Mouse (Mus musculus): Measurements from ENCODE around the gene Ovgp1. TPM values are rescaled to one million over a fixed set of nuclear protein-coding genes. Genes with fewer than 3 reads are reported as not detected.

Ovgp1 gene
- polyA plus RNA-seq, 1 experiment from 2014 or later, result 1.6 TPM

DNA sequence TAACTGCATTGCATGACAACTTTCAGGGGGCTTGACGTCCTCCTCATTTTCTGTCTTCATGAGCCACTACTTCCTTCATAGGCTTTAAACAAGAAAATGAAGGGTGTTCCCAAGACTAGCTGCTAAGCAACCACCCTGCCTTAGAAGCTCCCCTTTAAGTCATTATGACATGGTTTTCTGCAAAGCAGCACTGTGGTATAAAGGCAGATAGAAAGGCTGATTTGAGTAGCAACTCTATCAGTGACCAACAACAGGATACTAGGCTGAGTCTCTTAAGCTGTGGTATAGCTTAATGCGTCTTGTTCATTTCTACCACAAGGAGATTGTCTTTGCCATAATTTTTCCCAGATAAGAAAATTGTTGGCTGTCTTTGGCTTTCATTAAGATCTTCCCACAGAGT is 41.0 kb downstream of the Ovgp1 start, which contains the start of gene Pifo:
TSS of gene Pifo (minus strand) at position 101 of the 400 bp plus-strand sequence.
- no peaks in the 10 kb centered on the region for H3K27me3 ChIP-seq (ENCODE audit: control insufficient read depth, insufficient read depth, low read length)
- 78% methylated on average over 2 of the region's 2 CpGs for WGBS
- no peak for ATAC-seq (replicated peaks; ENCODE audit: extremely low read depth, insufficient read depth, low FRiP score)

DNA sequence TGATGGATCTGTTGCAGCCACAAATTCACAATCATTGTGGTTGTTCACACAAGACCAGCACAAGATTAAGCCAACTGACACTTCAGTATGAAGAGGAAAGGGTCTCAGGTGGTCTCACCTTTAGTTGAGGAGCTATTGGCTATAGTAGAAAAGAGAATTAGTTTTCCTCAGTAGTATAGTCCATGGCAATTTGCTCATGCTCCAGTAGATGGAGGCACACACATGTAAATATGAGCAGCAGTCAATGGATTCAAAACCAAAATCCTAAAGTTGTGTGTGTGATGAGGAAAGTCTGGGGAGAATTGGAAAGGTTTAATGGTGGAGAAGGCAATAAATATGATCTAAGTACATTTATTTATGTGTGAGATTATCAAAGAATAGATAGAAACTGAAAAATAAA is 48.3 kb downstream of the Ovgp1 start:
- H3K27ac ChIP-seq (ENCODE audit: low read length), result no peak overlapping the region
- H3K36me3 ChIP-seq (ENCODE audit: control insufficient read depth, insufficient read depth), result no peaks in the 10 kb centered on the region
- no peaks in the 10 kb centered on the region for H3K27me3 ChIP-seq (ENCODE audit: control insufficient read depth, insufficient read depth, low read length)
- no peak overlapping the region for H3K4me3 ChIP-seq (ENCODE audit: low read length)
- H3K4me2 ChIP-seq (ENCODE audit: low read depth, low read length), result no peak overlapping the region
- H3K9me3 ChIP-seq (replicated peaks; ENCODE audit: control insufficient read depth, low read length), result no peaks in the 10 kb centered on the region
- no peak overlapping the region for H3K9ac ChIP-seq (ENCODE audit: low read length)
- ATAC-seq (replicated peaks; ENCODE audit: extremely low read depth, insufficient read depth, low FRiP score), result no peak
- no peaks in the 10 kb centered on the region for H3K4me1 ChIP-seq (ENCODE audit: control insufficient read depth, insufficient read depth, low read length)

More for the DNA sequence above, 41.0 kb downstream of the Ovgp1 start, which contains the start of gene Pifo:
- Histone ChIP-seq H3K4me2 (ENCODE audit: low read depth, low read length) (no peak within 1 kb of the TSS), H3K27ac (ENCODE audit: low read length) (no peak within 1 kb of the TSS), H3K9me3 (replicated peaks; ENCODE audit: control insufficient read depth, low read length) (no peaks in the 10 kb centered on the region), H3K9ac (ENCODE audit: low read length) (no peak within 1 kb of the TSS), H3K4me1 (ENCODE audit: control insufficient read depth, insufficient read depth, low read length) (no peaks in the 10 kb centered on the region), H3K4me3 (ENCODE audit: low read length) (no peak within 1 kb of the TSS), H3K36me3 (ENCODE audit: control insufficient read depth, insufficient read depth) (no peaks in the 10 kb centered on the region)

DNA sequence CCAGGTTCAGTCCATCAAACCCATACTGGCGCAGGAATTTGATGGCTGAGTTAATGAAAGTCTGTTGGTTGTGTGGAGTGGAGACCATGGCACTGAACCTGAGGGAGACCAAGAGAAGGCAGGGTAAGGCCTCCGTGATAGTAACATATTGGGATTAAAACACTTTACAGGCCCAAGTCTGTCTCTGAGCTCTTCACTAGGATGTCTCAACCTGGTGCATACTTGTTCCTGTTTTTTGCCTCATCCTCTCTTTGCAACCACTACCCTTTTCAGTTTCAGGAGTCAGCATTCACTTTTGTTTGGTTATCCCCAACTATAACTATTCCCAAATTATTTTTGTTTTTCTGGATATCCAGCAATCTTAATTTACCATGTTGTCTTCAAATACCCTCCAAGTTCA is 50.6 kb downstream of the Ovgp1 start:
- Histone ChIP-seq H3K9me3 (replicated peaks; ENCODE audit: control insufficient read depth, low read length) (no peaks in the 10 kb centered on the region), H3K27me3 (ENCODE audit: control insufficient read depth, insufficient read depth, low read length) (no peaks in the 10 kb centered on the region), H3K4me1 (ENCODE audit: control insufficient read depth, insufficient read depth, low read length) (no peaks in the 10 kb centered on the region), H3K9ac (ENCODE audit: low read length) (no peak overlapping the region), H3K27ac (ENCODE audit: low read length) (no peak overlapping the region), H3K4me2 (ENCODE audit: low read depth, low read length) (no peak overlapping the region), H3K4me3 (ENCODE audit: low read length) (no peak overlapping the region), H3K36me3 (ENCODE audit: control insufficient read depth, insufficient read depth) (no peaks in the 10 kb centered on the region)
- 73% methylated on average over 2 of the region's 2 CpGs for WGBS
- no peak for ATAC-seq (replicated peaks; ENCODE audit: extremely low read depth, insufficient read depth, low FRiP score)

DNA sequence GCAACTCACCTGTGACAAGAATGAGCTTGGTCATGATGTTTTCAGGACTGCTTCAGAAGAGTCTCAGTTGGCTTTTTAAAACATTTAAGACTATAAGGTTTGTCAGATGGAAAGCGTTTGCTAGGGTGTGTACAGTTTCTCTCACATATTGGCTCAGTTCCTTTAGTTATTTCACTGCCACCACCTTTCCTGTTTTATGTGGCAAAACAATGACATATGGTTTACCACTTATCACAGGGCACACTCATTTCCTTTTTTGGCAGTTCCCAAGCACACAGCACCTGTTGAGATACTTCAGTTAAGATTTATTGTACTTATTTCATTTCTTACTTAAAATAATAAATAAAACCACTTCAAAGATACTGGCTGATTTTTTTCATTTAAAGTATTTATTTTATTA is 59.3 kb downstream of the Ovgp1 start, which contains the start of gene Chil5:
TSS of gene Chil5 (minus strand) at position 34 of the 400 bp plus-strand sequence.
- Histone ChIP-seq H3K4me2 (ENCODE audit: low read depth, low read length) (no peak within 1 kb of the TSS), H3K27ac (ENCODE audit: low read length) (no peak within 1 kb of the TSS), H3K4me1 (ENCODE audit: control insufficient read depth, insufficient read depth, low read length) (no peaks in the 10 kb centered on the region), H3K36me3 (ENCODE audit: control insufficient read depth, insufficient read depth) (no peaks in the 10 kb centered on the region), H3K9me3 (replicated peaks; ENCODE audit: control insufficient read depth, low read length) (no peaks in the 10 kb centered on the region), H3K4me3 (ENCODE audit: low read length) (no peak within 1 kb of the TSS), H3K27me3 (ENCODE audit: control insufficient read depth, insufficient read depth, low read length) (no peaks in the 10 kb centered on the region), H3K9ac (ENCODE audit: low read length) (no peak within 1 kb of the TSS)
- ATAC-seq (replicated peaks; ENCODE audit: extremely low read depth, insufficient read depth, low FRiP score), result no peak
- 68% methylated on average over 1 of the region's 1 CpGs for WGBS

Other genes with a start within 250 kb of the Ovgp1 start
- 80.5 and 98.8 TPM in 2 replicates for gene Rap1a, start 172.4 kb upstream of the Ovgp1 start, polyA plus RNA-seq (2015; fragmentation: Nextera tagmentation; extraction: Ambion mirVana)
- gene Adora3, start 102.9 kb upstream of the Ovgp1 start, polyA plus RNA-seq (2015; fragmentation: Nextera tagmentation; extraction: Ambion mirVana), result 0.20 and 0.22 TPM in 2 replicates
- gene Tmigd3, start 102.8 kb upstream of the Ovgp1 start, polyA plus RNA-seq (2015; fragmentation: Nextera tagmentation; extraction: Ambion mirVana), result 0.32 TPM in 1 of 2 replicates, not detected in the other
- 0.90 and 1.6 TPM in 2 replicates for gene I830077J02Rik, start 41.0 kb upstream of the Ovgp1 start, polyA plus RNA-seq (2015; fragmentation: Nextera tagmentation; extraction: Ambion mirVana)
- 85.9 and 86.6 TPM in 2 replicates for gene Wdr77, start 14.3 kb upstream of the Ovgp1 start, polyA plus RNA-seq (2015; fragmentation: Nextera tagmentation; extraction: Ambion mirVana)
- 954 and 1,079 TPM in 2 replicates for gene Atp5f1, start 13.6 kb upstream of the Ovgp1 start, polyA plus RNA-seq (2015; fragmentation: Nextera tagmentation; extraction: Ambion mirVana)
- 1.1 and 2.5 TPM in 2 replicates for gene Pifo, start 40.9 kb downstream of the Ovgp1 start, polyA plus RNA-seq (2015; fragmentation: Nextera tagmentation; extraction: Ambion mirVana)
- gene Chil5, start 59.1 kb downstream of the Ovgp1 start, polyA plus RNA-seq (2015; fragmentation: Nextera tagmentation; extraction: Ambion mirVana), result 0.19 and 0.29 TPM in 2 replicates
- gene Chia1, start 139.5 kb downstream of the Ovgp1 start, polyA plus RNA-seq (2015; fragmentation: Nextera tagmentation; extraction: Ambion mirVana), result 0.08 TPM in 1 of 2 replicates, not detected in the other
- 0.15 and 0.29 TPM in 2 replicates for gene Chil3, start 193.9 kb downstream of the Ovgp1 start, polyA plus RNA-seq (2015; fragmentation: Nextera tagmentation; extraction: Ambion mirVana)
- gene Chil4, start 245.8 kb downstream of the Ovgp1 start, polyA plus RNA-seq (2015; fragmentation: Nextera tagmentation; extraction: Ambion mirVana), result 0.12 and 0.22 TPM in 2 replicates